Mouse (Mus musculus) thymus, postnatal 25 days (tissue): ENCODE data around the gene 4930556J24Rik.
"Not testable (repeated sequence)": the region's sequence is repeated elsewhere in the genome, so short reads cannot be mapped to it uniquely, and the experiment has no call there.

ENCODE experiments used
- DNase-seq: peaks from one replicate; pipeline ENCODE4 v3.0.0; 2022

The 4930556J24Rik gene

DNA sequence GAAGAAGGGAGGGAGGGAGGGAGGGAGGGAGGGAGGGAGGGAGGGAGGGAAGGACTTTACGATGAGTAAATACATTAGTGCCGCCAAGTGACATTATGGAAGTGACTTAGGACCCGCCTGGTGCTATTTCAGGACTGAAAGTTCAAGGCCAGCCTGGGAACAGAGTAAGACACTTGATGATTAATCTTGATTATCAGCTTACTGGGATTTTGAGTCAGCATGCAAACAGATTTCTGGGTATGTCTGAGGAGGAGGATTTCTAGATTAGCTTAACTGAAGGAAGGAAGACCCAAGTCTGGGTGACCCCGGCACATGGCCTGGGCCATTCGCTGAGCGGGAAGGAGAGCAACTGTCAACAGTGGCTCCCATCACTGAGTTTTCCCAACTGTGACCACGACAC is 56.1 kb downstream of the 4930556J24Rik start:
- no peak for DNase-seq

DNA sequence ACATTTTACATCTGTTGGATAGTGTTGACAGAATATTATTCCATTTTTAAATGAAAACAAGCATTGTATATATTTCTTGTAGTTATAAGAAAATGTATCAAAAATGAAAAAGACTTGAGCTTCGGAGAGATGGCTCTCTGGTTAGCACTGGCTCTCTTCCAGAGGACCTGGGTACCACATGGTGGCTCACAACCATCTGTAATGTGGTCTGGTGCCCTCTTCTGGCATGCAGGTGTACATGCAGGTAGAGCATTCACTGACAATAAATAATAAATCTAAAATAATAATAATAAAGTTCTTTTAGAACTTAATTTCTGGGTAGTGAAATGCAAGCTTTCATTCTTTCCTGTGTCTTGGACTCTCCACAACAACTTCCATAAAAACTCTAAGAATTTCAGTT is 57.8 kb downstream of the 4930556J24Rik start:
- no peak for DNase-seq

DNA sequence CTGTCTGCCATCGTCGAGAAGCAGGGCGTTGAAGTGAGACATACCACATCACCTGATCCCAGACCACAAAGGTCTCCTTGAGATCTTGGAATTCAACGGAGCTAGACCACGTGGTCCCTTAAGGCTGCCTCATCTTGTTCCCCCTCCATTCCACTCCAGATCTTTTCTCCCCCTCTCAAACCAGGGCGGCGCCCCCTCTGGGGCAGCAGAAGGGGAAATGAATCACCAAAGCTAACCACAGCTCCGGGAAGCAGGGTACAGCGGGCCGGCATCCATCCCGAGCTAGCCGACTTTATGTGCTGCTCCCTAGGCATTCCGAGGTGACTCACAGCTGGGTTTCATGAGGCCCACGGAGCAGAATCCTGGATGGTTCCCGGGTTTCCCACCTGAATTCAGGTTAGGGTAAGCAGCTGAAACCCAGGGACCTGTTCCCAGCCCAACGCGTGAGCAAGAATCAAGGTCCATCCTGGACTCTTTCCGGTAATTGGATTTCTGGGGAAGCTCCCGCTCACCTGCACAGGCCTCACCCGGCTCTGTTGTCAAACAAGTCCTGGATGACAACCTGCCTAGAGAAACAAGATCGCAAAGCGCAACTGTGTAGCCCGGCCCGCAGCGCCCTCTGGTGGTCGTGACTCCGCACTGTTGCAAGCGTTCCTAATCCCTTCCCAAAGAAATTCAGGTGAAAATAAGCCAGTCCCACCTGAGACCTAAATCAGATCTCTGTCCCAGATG is 62.3 kb downstream of the 4930556J24Rik start, which contains the start of gene Slc35e4:
Gene Slc35e4 (minus strand): TSS at position 556 of the 732 bp plus-strand sequence.
- DNase-seq: peak; percentile 75

DNA sequence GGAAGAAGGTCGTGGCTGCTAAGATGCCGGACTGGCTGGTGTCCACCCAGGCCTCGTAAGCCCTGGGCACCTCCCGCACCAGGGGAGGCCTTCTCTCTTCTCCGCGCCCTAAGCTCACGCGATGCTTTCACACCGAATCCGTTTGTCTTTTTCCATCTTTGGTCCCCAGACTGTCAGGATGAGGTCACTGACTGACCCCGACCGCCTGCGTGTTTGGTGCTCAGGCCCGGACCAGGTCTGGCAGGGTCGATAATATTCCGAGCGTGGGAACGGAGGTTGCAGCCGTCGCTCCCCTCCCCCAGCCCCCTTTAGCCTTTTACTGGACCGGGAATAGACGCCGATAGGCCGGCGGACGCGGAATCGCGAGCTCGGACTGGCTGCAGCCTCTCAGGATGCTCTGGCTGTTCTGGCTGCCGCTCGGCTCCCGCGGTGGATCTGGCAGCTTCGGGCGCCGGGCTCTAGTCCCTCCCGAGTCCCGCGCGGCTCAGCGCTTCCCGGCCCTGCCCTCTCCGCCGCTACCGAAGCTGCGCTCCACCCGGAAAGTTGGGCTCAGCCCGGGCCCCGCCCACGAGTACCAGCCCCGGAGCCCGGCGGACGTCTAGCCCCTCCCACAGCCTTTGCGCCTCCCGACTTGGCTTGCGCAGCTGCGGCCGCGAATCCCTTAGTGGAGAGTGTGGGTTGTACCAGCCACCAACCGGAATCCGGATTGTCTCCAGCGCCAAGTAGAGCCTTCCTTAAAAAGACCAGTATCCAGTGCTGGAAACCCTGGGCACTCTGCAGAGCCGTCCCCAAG is 63.1 kb downstream of the 4930556J24Rik start:
- DNase-seq: peak; percentile 87

DNA sequence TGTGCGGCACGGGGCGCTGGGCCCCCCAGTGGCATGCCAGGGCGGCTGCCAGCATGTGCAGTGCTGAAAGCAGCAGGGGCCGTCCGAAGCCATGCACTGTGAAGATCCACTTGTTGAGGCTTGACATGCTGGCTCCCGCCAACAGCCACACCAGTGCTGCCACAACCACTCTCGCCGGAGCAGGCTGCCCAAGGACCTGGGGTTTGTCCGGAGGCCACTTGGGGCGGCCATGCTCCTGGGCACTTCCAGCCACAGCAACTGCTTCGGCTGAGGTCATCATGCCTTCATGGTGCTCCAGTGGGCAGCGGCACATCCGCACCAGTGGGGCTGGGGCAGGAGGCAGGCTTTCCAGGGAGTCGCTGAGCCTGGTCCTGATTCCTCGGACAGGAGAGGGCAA is 63.7 kb downstream of the 4930556J24Rik start:
- DNase-seq: peak; percentile 7

DNA sequence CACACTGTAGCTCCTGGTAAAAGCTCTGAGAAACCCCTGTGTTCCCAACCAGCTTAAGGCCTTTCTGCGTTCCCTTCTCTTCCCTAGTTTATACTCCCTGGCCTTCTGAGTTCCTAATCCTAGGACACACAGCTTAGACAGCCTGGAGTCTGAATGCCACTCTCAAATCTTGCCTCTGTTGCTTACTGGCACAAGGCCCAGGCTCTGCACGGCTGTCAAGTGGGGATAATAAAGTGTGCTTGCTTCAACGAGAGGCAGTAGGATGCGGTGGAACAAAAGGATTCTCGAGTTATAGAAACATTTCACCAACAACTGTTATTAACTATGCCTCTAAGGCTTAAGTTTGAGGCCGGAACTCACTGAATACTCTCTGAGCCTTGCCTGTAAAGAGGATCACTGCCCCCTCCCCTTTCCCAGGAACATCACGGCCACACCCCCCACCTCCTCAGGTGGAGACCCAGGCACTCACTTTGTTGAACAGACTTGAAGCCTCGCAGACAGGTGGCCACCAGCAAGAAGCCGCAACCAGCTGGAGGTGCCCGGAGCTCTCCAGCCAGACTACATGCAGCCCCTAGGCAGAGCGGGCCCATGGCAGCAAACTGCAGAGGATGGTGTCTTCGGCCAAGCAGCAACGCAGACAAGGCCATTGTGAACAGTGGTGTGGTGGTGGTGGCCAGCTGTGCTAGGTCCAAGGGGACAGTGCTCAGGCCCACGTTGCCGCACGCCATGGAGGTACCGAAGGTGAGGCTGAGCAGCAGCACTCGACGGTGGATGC is 64.3 kb downstream of the 4930556J24Rik start:
- DNase-seq: no peak

DNA sequence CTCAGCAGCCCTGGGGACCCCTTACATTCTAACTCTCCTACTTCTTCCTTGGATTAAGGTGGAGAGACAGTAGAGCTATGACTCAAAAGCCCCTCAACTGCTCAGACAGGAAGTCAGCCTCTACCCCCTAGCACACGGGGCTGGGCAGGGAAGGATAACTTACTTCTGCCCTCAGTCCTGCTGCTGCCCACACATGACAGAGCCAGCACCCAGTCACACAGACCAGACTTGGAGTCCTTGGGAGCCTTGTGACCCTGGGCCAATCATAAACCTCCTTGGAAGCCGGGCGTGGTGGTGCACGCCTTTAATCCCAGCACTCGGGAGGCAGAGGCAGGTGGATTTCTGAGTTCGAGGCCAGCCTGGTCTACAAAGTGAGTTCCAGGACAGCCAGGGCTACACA is 65.1 kb downstream of the 4930556J24Rik start:
- not testable (repeated sequence) for DNase-seq

DNA sequence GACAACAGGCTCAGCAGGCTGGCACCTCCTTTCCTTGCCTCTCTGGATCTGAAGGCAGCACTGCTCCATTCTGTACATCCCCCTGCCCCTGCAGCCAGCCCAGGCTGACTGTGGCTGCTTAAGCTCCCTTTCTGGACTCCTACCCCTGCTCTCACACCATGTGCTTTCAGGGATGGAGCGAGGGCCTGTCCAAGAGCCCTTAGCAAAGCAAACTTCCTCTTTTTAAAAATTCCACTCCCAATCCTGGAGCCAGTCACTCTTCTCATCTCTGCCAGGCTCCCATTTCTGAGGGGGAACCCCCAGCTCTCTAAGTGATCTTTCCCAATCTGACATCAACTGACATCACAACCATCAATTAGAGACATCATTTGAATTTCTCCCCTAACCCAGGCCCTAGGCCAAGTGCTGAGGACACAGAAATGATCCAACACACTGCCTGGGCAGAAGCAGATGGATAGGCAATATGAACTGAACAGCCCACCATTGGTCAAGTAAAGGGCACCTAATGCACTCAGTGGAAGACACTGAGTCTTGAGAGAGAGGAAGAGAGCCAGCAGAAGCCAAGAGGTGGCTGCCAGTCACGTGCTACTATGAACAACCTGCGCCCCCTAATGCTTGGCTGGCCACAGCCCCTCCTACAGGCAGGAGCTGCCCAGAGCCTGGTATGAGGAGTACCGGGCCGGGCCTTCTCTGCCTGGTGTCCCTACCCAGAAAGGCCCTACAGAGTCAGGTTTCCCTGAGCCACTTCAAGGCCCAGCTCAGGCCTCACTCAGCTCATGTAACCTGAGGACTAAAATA is 65.9 kb downstream of the 4930556J24Rik start:
- DNase-seq: no peak

DNA sequence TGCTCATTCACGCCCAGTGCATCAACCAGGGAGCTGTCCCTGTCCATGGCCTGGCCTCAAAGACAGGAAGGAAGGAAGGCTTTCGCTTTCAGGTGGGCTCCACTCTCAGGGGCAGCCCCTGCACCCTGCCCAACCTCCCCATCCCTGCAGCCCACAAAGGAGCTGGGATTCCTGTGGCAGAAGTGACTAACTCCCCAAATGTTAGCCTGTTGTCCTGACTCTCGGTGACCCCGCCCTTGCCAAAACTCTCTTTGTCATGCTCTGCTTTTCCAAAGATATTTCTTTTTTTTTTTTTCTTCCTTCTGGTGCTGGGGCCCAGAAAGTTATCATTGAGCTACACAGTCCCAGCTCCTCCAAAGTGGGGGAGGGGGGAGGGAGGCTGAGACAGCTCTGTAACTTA is 67.3 kb downstream of the 4930556J24Rik start:
- no peak for DNase-seq

DNA sequence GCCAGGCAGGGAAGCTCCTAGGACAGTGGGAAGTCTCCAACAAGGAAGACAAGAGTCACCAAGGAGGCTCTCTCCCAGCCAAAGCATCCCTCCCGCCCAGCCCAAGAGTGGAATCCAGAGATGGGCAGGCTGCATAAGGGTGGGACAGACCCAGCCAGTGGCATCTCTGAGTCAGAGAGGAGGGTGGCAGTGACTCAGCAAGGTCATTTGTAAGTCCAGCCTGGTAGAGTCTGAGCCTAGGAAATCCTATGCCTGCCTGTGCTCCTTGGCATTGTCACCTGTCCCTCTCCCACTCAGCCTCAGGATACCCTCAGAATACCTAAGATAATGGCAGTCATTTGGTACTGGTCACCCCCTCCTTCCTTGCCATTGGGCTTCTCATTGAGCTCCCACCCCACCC is 71.1 kb downstream of the 4930556J24Rik start:
- DNase-seq: no peak

DNA sequence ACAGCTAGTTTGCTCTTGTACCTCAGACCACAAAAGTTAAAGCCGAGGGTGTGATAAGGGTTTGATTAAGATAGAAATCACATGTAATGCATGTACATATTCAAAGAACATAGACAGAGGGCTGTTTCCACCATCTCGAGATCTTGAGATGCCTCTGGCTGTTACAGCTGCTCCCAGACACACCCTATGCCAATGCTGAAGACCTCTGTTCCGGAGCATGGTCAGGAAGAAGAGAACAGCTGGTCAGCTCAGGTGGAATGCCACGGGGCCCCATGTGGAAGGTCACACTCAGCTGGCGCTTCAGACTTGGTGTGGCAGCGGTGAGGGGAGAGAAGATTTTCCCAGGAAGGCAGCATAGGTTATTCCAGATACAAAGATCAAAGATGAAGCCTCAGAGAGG is 71.9 kb downstream of the 4930556J24Rik start:
- no peak for DNase-seq

DNA sequence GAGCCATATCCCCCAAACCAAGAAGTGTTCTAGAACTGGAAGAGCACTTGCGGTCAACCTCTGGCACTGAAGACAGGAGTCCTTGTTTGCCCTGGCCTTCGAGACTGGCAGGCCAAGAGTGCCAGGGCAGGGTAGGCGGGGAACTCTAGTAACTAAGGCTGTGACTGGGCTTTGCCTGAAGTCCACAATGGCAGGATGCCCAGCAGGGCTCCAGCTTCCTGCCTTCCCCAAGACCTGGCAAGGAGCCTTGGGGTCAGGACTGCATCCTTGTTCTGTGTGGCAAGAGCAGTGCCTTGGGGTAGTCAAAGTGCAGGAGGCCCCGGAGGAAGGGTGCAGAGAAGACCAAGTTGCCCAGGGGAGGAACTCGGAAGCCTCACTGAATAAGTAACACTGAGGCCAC is 73.5 kb downstream of the 4930556J24Rik start:
- DNase-seq: no peak

DNA sequence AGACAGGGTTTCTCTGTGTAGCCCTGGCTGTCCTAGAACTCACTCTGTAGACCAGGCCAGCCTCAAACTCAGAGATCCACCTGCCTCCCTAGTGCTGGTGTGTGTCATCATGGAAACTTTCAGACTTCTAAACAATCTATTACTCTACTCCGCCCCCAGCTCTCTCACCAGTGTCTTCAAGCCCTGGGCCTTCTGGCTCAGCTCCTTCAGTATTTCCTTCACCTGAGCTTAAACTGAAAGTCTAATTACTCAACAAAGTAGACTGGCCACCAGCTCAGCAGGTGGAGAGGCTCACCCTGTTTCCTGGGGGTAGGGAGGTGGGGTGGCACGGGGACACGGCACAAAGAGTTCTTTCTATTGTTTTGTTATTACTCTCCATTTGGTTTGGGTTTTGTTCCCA is 74.1 kb downstream of the 4930556J24Rik start:
- no peak for DNase-seq

DNA sequence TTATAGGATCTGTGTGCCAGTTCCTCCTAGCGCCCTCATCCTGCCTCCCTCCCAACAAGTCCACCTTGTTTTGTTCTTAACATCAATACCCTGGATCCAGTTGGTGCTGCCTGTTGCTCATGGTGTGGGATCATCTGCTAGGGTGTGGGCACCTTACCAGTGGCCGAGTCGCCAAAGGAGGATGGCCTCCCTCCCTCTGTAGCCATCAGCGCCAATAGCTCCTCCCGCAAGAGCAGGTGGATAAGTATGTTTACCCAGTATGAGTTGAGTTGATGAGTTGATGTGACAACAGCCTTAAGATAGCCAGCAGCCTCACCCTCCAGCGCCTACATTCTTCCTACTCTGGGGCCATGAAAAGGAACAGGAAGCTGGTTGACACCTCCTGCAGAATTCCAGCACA is 76.3 kb downstream of the 4930556J24Rik start:
- DNase-seq: no peak

DNA sequence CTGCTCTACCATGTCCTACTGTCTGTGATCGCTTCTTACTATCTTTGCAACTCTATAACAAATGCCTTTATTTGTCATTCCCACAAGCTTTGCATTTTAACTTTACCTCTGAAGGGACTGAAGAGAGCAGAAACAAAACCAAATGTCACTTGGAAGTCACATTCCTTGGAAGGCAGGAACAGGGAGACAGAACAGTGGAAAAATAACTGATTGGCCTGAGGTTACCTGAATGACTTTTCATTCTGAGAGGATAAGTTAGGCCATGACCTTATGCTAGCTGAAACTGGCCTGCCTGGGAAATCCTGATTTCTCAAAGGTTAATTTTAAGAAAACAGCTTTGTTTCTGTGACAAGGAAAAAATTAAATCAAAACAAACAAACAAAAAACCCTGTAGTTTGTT is 80.6 kb downstream of the 4930556J24Rik start:
- no peak for DNase-seq

DNA sequence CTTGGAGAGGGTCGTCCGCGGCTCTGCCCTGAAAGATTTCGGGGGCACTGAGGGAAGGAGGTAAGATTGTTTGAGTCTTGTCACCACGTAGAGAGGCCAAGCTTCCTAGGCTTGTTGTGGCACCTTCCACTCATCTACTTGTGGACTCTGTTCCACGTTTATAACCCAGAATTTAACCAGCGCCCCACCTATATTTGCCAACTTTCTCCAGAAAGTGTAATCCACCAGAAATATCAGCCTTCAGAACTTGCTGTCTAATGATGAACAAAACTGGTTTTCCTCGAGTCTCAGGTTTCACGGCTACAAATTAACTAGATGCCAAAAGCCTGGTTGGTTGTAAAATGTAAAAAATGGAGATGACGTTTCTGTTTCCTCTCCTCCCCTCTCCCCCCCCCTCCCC is 81.1 kb downstream of the 4930556J24Rik start:
- DNase-seq: no peak

DNA sequence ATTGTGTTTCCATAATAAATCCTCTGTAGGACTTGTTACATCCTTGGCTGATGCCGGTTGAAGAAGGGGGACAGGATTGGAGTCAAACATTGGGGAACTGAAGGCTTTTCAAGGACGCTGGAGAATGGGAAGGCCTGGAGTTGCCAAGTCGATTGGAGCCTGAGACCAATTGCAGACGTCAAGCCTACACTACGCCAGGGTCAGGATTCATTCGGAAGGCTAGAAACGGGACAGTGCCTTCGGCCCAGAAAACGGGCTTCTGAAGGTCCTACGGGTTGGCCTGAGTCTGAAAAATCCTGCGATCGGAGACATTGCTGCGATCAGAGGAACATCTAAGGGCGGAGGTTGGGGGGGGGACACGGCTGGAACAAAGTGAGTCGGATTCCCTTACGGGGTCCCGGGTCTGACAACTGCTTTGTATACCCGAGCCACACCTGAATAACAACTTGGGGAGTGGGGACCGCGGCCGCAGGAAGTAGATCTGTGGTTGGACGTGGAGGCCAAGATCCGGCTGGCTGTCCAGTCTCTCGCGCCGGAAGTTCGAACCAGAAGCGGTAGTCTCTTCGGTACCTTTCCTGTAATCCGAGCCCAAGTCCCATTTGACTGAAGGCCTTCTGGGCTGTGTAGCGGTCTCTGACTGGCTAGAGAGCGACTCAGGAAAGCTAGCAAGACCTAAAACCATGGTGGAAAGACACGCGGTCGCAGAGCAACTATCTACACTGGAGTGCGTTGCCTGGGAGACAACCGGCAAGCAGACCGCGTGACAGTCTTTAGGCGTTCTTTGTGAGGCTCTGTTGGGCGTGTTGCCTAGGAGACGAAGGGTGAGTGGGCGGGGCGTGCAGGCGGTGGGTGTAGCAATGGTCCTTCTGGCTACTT is 81.9 kb downstream of the 4930556J24Rik start, which contains the start of the genes 4921536K21Rik and Dusp18:
Gene 4921536K21Rik (minus strand): TSS at position 693 of the 876 bp plus-strand sequence.
Gene Dusp18 (plus strand): TSS at position 835 of the 876 bp plus-strand sequence.
- DNase-seq: peak; percentile 86

DNA sequence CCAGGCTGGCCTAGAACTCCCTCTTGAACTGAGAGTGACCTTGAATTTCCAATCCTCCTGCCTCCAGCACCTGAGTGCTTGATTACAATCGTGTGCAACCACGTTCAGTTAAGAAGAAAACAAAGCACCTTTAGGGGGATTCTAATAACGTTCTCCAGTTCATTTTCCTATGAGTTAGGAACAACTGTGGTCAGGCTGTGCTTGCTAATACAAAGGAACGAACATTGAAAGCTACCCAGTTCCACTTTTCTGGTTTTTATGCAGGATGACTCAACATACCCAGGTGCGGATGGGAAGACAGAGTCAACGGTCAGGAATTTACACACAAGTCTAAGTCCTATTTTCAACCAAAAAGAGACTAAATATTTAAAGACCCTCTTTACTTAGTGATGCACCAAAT is 82.6 kb downstream of the 4930556J24Rik start:
- no peak for DNase-seq
